Mouse (Mus musculus) layer of hippocampus, adult 9-10 months (tissue): ENCODE data around the gene Por.

ENCODE experiments used
- DNase-seq: peaks from one replicate; pipeline ENCODE4 v3.0.0; 2022; ENCODE audit warnings: low spot score

The Por gene

DNA sequence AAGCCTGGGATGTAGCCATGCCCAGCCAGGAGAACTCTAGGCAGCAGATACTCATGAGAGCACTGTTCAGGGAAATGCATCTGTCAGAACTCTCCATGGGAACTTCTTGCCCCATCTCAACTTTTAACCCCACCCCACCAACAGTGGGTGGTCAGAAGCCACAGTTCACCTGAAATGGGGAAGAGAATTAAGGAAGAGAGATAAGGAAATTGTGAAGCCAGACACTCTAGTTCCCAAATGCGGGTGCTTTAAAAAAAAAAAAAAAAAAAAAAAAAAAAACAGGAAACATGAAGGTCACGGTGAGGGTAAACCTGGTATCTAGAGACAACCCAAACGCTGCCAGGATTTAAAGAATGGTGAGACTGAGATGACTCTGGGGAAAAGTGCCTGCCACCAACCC lies 102.7 kb downstream of the Por start:
- DNase-seq, result no peak

DNA sequence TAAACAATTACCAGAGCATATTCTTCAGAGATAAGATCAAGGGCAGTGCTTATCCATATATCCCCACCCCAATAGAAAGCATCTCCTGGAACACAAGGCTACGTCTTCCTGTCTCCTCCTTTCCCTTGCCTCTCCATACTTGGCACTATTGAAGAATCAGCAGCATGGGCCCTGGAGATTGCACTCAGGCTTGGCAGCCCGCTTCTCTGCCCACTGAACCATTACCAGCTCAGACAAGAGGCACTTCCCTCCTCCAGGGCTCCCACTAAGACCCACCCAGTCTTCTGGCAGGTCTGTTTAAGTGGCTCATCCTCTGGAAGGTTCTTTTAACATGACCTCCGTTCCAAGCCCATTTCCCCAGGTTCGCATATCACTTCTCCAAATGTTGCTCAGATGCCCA lies 106.7 kb downstream of the Por start:
- no peak for DNase-seq

DNA sequence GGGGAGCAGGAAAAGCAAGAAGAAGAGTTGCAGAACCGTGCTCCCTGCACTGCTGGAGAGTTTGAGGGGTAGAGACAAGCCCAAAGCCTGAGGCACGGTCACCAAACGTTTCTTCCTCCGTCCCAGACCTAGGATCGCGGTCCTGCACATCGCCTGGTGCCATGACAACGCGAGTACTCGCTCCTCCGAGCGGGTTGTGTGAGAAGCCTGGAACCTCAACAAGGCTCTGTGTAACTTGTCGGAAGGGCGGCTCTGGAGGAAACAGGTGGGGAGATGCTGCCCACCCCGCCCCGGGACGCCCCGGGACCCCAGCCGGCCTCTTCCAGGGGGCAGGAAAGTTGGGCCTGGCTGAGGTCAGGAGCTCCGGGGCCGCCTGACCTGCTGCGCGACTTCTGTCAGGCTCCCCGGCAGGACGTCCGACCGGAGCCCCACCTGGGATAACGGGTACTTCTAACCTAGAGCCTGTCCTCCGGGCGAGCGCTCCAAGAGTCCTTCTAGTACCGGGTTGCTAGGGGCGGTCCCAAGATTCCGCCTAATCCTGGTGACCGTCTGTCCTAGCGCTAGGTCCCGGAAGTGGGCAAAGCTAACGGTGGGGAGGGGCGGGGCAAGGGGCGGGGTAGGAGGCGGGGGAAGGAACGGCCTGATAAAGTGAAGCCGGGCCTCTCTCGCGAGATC lies 108.1 kb downstream of the Por start, which contains the start of gene Styxl1:
Gene Styxl1, minus strand, starts transcription at position 590 of the 675 bp plus-strand sequence.
- DNase-seq, result no peak

DNA sequence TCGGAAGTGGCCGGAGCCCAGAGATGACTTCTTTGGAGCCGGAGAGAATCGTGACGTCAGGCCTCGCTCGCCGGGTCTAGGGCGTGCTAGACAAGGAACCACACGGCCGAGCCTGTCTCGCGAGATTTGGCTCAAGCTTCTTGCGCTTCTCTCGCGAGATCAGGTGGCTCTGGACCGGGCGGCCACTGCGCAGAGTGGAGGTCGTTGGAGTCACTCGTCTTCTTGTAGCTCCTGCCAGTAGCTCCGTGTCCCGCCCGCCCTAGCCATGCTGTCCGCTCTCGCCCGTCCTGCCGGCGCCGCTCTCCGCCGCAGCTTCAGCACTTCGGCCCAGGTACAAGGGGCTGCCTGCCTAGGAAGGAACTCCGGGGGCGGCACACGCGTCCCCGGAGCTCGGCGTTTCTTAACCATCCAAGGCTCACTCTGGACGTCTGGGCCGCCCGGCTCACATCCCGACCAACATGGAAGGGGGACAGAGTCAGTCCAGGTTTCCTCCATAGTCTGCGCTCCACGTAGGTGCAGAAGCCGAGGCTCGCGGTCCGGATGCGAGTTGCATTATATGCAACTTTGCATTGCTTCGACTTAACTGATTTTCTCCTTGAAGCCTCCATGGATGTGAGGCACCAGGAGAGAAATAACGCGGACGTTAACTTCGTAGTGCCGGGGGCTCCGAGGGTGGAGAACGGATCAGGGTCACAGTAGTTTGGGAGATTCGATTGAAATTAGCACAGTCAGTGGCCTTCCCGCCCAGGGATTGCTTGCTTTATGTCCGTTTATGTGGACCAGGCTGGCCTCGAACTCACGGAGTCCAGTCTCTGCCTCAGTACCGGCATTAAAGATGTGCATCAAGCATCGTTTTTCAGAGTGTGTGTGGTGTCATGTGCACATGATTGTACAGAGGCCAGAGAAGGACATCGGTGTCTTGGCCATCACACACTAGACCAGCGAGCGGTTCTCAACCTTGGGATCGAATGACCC lies 108.9 kb downstream of the Por start, which contains the start of gene Mdh2:
Gene Mdh2, plus strand, starts transcription at position 10 of the 975 bp plus-strand sequence.
- peak; percentile 97 for DNase-seq

DNA sequence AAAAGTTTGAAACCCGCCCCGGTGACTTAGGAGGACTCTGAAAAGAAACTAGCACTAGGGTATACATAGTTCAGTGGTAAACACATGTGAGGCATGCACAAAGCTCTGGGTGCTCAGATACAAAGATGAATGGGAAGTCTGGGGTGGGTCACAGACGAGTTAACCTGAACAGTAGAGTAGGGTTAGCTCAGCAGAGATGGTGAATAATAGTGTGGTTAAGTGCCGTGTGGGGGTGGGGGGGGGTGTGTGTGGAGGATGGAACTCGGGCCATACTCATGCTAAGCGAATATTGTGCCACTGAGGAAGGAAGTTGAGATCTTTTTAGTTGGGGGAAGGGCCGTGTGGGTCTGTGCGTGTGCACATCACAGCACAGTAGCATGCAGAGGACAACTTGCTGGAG lies 110.5 kb downstream of the Por start:
- DNase-seq, result no peak

DNA sequence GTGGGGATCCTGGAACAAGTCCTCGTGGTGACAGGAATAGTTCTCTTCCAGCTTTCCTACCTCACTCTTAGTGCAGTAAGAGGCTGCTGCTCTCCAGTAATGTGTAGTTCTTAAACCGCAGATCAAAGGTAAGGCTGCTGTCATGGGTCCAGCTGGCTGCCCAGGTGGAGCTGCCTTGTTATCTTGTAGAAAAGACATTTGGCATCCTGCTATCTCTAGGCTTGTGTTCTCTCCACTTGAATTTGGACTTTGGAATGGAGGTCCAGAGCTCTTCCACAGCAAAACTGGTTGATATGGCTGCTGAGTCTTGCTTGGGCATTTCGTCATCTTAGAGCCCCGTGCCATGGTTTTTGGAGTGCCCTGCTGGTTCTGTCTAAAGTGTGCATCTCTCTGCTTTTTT lies 113.1 kb downstream of the Por start:
- no peak for DNase-seq
